Mouse (Mus musculus) spleen, adult 2 months (tissue): Measurements from ENCODE around the gene Arl9.

Experiments
- CTCF ChIP-seq: fragments of 200-500 bp; IDR thresholded peaks from 2 replicates; pipeline ENCODE4 v1.5.1; 2011; ENCODE audit warnings: mild to moderate bottlenecking, inconsistent platforms; ENCODE audit not compliant: insufficient read depth, insufficient read length, insufficient replicate concordance; ENCODE audit errors: extremely low read depth
- POLR2A ChIP-seq: fragments of 200-500 bp; IDR thresholded peaks from 2 replicates; pipeline ENCODE4 v1.6.1; 2011; ENCODE audit warnings: low read depth, low read length, inconsistent platforms

- TF ChIP-seq CTCF, result no peak
- no peak for TF ChIP-seq POLR2A
Observed at GRCm38 (mm10) chr5:77056881-77057440, 53.1 kb downstream of the Arl9 start.
